ENCODE assay signal across 8 mouse cellular contexts in genomic region chr7:19875948-19876682, GRCm38 (mm10). TPM values are rescaled to one million over a fixed set of nuclear protein-coding genes. Genes with fewer than 3 reads are reported as not detected.
DNase-seq lines count a peak whose midpoint lies in the region; ATAC-seq and TF ChIP-seq lines count a peak whose summit lies in the region.
"Had no signal": no experiment of that assay in that cellular context is flagged by ENCODE, and none has a peak within 500 bp of the region (broad histone marks: within the 10 kb centered on the region; RNA-seq: fewer than 3 reads in every experiment).

No protein-coding gene starts in this region.

- no peak overlapping the region for H3K4me3 ChIP-seq in testis, adult 2 months (ENCODE audit: control insufficient read depth, low read depth, low read length)
- peak overlapping the region; percentile 4; the same call in 1 of the 2 replicates for H3K4me3 ChIP-seq in bone marrow macrophage, adult 2 months (ENCODE audit: insufficient read depth, low read length)
- H3K4me3 ChIP-seq in lung, postnatal 0 days (ENCODE audit: low read depth, low read length), result no peak overlapping the region

- H3K27me3 ChIP-seq in testis, adult 2 months (ENCODE audit: control insufficient read depth, insufficient read depth, low read length), result no peaks in the 10 kb centered on the region
- H3K27me3 ChIP-seq in lung, postnatal 0 days (replicated peaks; ENCODE audit: insufficient read depth, low read length), result no peaks in the 10 kb centered on the region

- no peak for TF ChIP-seq POLR2A in testis, adult 2 months (IDR thresholded peaks at IDR 0.05; ENCODE audit: control insufficient read depth, low read depth, low read length)
- no peak for TF ChIP-seq POLR2A in bone marrow macrophage, adult 2 months (IDR thresholded peaks at IDR 0.05; ENCODE audit: borderline replicate concordance, low read depth, low read length)

- no peaks in the 10 kb centered on the region for H3K36me3 ChIP-seq in testis, adult 2 months (ENCODE audit: control insufficient read depth, insufficient read depth, low read length)
- H3K36me3 ChIP-seq in lung, postnatal 0 days (ENCODE audit: insufficient read depth, low read length), result no peaks in the 10 kb centered on the region

- 37% methylated on average over 13 of the region's 13 CpGs for WGBS in lung, postnatal 0 days

- TF ChIP-seq EP300 in lung, postnatal 0 days (IDR thresholded peaks at IDR 0.05), result no peak

- H3K27ac ChIP-seq in testis, adult 2 months (ENCODE audit: control insufficient read depth, insufficient read depth, low read depth, low read length), result no peak overlapping the region
- H3K27ac ChIP-seq in bone marrow macrophage, adult 2 months (ENCODE audit: insufficient read depth, low read depth, low read length), result peak overlapping the region; percentile 98
- H3K27ac ChIP-seq in lung, postnatal 0 days (ENCODE audit: low read length), result no peak overlapping the region

- peak; percentile 18; the same call in 1 of the 2 replicates for TF ChIP-seq CTCF in testis, adult 2 months (IDR thresholded peaks at IDR 0.05; ENCODE audit: control insufficient read depth, insufficient read depth, insufficient replicate concordance, low read depth, low read length)
- TF ChIP-seq CTCF in bone marrow macrophage, adult 2 months (IDR thresholded peaks at IDR 0.05; ENCODE audit: low read depth, low read length), result peak; percentile 25; the same call in 1 of the 2 replicates
- peak; percentile 89 for TF ChIP-seq CTCF in lung, postnatal 0 days (IDR thresholded peaks at IDR 0.05)

- no peak overlapping the region for H3K4me2 ChIP-seq in lung, postnatal 0 days (replicated peaks; ENCODE audit: low read depth, low read length)

- intact Hi-C loops in heart, postnatal 14 days (cut with DNase I), result loop anchor here (2.0 kb wide), 1 partner anchor 81 kb away; no protein-coding TSS in a partner anchor

- DNase-seq in testis, postnatal 14 days (ENCODE audit: low spot score), result no peak
- DNase-seq in heart, postnatal 14 days, result peak; percentile 32 to 71
- DNase-seq in kidney, postnatal 14 days, result peak; percentile 65
- DNase-seq in lung, postnatal 0 days (ENCODE audit: low spot score), result peak; percentile 57
- peak; percentile 18 for DNase-seq in retina, adult 2 months (ENCODE audit: low read depth, low spot score)

- H3K4me1 ChIP-seq in testis, adult 2 months (ENCODE audit: control insufficient read depth, insufficient read depth, low read length), result no peaks in the 10 kb centered on the region
- peaks cover 33% of the 10 kb centered on the region for H3K4me1 ChIP-seq in bone marrow macrophage, adult 2 months (ENCODE audit: control insufficient read depth, insufficient read depth, low read length)
- no peaks in the 10 kb centered on the region for H3K4me1 ChIP-seq in lung, postnatal 0 days (ENCODE audit: insufficient read depth, low read depth, low read length)

- ATAC-seq in lung, postnatal 0 days, result peak; percentile 44; the same call in 1 of the 2 replicates

- H3K9ac ChIP-seq in lung, postnatal 0 days (replicated peaks; ENCODE audit: low read depth), result no peak overlapping the region

- H3K9me3 ChIP-seq in lung, postnatal 0 days (ENCODE audit: low read length), result no peaks in the 10 kb centered on the region

RNA-seq across cellular contexts. Expression of gene Ceacam19, which starts 11.7 kb away (rescaled TPM):
- not detected in 2 replicates for polyA plus RNA-seq in testis, adult 2 months (2012; rRNA removed)
- polyA plus RNA-seq in bone marrow macrophage, adult 2 months (2012; ENCODE audit: insufficient read depth, insufficient read length, missing spikeins), result 8.1 and 8.5 TPM in 2 replicates
- not detected for total RNA-seq in heart, postnatal 14 days (2021)
- 0.04 TPM in 1 of 2 replicates, not detected in the other for polyA plus RNA-seq in lung, postnatal 0 days (2015; fragmentation: Nextera tagmentation; extraction: Ambion mirVana)

RNA-seq across cellular contexts. Expression of gene Ceacam16, which starts 15.0 kb away (rescaled TPM):
- 0.32 and 0.37 TPM in 2 replicates for polyA plus RNA-seq in testis, adult 2 months (2012; rRNA removed)
- polyA plus RNA-seq in bone marrow macrophage, adult 2 months (2012; ENCODE audit: insufficient read depth, insufficient read length, missing spikeins), result 1.6 and 3.5 TPM in 2 replicates
- 1 to 10 TPM in 1 of 2 experiments, under 1 TPM in 1; 0.34 to 1.2 TPM for total RNA-seq in heart, postnatal 14 days (2021)
- 0.13 and 0.18 TPM in 2 replicates for polyA plus RNA-seq in lung, postnatal 0 days (2015; fragmentation: Nextera tagmentation; extraction: Ambion mirVana)
- polyA plus RNA-seq: stomach, embryonic 14.5 days had no signal

RNA-seq across cellular contexts. Expression of gene Gm19345, which starts 24.3 kb away (rescaled TPM):
- polyA plus RNA-seq in testis, adult 2 months (2012; rRNA removed), result 0.21 and 0.42 TPM in 2 replicates
- not detected in 2 replicates for polyA plus RNA-seq in bone marrow macrophage, adult 2 months (2012; ENCODE audit: insufficient read depth, insufficient read length, missing spikeins)
- not detected for total RNA-seq in heart, postnatal 14 days (2021)
- polyA plus RNA-seq in lung, postnatal 0 days (2015; fragmentation: Nextera tagmentation; extraction: Ambion mirVana), result 0.12 and 0.24 TPM in 2 replicates
- polyA plus RNA-seq: stomach, embryonic 14.5 days had no signal

RNA-seq across cellular contexts. Expression of gene Pvr, which starts 44.8 kb away (rescaled TPM):
- polyA plus RNA-seq in testis, adult 2 months (2012; rRNA removed), result 5.5 and 6.1 TPM in 2 replicates
- polyA plus RNA-seq in bone marrow macrophage, adult 2 months (2012; ENCODE audit: insufficient read depth, insufficient read length, missing spikeins), result 13.0 and 16.9 TPM in 2 replicates
- total RNA-seq in heart, postnatal 14 days (2021), result 10 to 100 TPM; 20.0 to 25.6 TPM
- polyA plus RNA-seq in lung, postnatal 0 days (2015; fragmentation: Nextera tagmentation; extraction: Ambion mirVana), result 20.8 and 24.3 TPM in 2 replicates

RNA-seq across cellular contexts. Expression of gene Bcl3, which starts 53.5 kb away (rescaled TPM):
- polyA plus RNA-seq in testis, adult 2 months (2012; rRNA removed), result 4.4 and 5.9 TPM in 2 replicates
- polyA plus RNA-seq in bone marrow macrophage, adult 2 months (2012; ENCODE audit: insufficient read depth, insufficient read length, missing spikeins), result 60.7 and 72.2 TPM in 2 replicates
- 1 to 10 TPM; 3.9 to 4.5 TPM for total RNA-seq in heart, postnatal 14 days (2021)
- polyA plus RNA-seq in lung, postnatal 0 days (2015; fragmentation: Nextera tagmentation; extraction: Ambion mirVana), result 8.3 and 20.0 TPM in 2 replicates

Comparison
In these comparisons a context has a peak if more than half of its experiments do, and no peak if none do; other contexts are left out.
1. CTCF ChIP-seq: peak in every context shown above with its lines; median percentile 89 in lung, postnatal 0 days; 25 in bone marrow macrophage, adult 2 months; 18 in testis, adult 2 months.